Mouse (Mus musculus) subcutaneous adipose tissue, adult 2 months (tissue): Measurements from ENCODE around the gene Il15ra. TPM values are rescaled to one million over a fixed set of nuclear protein-coding genes. Genes with fewer than 3 reads are reported as not detected.

ENCODE experiments used
- polyA plus RNA-seq: library from polyadenylated mRNA; depleted of rRNA; stranded (reverse); fragments of >200 nt; gene quantifications from 2 replicates; pipeline ENCODE4 v1.2.3, GENCODE M21; 2012; ENCODE audit warnings: low replicate concordance; rRNA removed

The Il15ra gene
- 39.7 and 50.7 TPM in 2 replicates for polyA plus RNA-seq

DNA sequence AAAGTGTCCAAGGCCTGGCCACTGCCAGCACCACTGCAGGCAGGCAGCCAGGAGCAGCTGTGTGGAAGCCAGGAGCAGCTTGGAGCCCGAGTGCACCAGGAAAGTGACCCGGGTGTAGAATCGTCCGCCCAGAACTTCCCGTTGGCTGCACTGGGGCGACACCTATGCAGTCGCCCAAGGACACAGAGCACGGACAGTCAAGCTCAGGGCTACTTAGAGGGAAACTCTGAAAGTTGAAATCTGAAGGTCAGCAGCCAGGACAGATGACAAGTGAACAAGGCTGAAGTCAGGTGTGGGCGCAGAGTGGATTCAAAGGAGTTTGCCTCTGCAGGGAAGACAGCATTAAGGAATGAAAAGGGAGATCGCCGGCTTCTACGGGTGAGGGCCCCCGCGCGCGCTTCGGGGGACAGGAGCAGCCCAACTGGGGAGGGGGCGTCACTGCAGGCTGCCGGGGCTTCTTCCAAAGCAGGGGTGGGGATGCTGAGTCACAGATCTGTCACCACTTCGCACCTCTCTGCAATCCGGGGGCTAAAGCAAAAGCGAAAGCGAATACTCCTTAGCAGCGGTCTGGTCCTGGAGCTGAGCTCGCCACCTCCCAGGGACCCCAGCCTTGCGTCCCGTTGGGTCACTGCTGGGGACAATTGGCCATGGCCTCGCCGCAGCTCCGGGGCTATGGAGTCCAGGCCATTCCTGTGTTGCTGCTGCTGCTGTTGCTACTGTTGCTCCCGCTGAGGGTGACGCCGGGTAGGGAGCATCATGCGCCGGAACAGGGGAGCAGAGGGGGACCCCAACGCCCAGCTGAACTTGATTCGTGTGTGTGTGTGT lies at the start of gene Il15ra:
Gene Il15ra, plus strand, starts transcription at position 90 of the 825 bp plus-strand sequence.

DNA sequence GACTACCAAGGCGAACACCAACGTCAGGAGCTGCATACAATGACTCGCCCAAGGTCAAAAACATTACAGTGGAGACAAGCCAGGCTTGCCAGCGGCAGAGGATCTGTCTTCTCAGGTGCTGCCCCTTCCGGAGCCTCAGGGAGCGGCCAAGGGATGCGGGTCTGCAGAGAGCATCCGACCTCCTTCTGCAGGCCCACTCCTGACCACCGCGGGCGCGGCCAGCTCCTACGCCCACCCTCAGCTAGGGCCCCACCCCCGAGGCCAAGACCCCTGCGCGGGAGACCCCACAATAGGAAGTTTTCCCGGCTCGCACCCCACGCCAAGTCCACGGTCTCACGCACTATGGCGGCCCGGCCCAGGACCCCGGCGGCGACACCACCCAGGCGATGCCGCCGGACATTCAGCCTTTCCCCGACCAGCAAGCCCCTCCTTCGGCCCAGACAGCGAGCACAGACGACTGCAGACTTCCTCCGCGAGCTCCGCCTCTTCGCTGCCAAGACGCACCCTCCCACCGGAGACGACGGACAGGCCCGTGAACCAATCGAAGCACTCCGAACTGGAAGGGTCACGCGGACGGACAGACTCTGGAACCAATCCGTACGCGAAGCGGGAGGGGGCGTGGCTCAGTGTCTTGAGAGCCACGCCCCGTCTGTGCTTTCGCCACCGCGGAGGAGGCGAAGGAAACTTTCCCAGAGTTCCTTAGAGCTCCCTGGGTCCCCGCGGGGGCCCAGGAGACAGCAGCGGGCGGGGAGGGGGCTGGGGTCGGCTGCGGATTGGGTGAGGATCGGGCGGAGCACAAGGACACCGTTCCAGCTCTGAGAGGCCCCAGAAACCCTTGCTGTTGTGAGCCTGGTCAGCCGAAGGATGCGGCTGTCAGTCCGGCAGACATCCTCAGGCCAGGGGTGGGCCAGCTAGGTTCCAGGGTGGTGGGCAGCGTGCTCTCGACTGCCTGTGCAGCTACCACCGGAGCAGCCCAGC lies 72.3 kb downstream of the Il15ra start, which contains the start of the genes Fbh1 and Ankrd16:
Gene Fbh1, minus strand, starts transcription at position 492 of the 978 bp plus-strand sequence.
Gene Ankrd16, plus strand, starts transcription at position 786 of the 978 bp plus-strand sequence.

Other genes starting within 250 kb of the Il15ra start
- gene Pfkfb3, start 151.2 kb upstream of the Il15ra start, polyA plus RNA-seq, result 100 and 370 TPM in 2 replicates
- 50.5 and 57.8 TPM in 2 replicates for gene Rbm17, start 101.1 kb upstream of the Il15ra start, polyA plus RNA-seq
- not detected in 2 replicates for gene Gm17490, start 79.0 kb upstream of the Il15ra start, polyA plus RNA-seq
- gene Il2ra, start 62.5 kb upstream of the Il15ra start, polyA plus RNA-seq, result 0.55 and 1.7 TPM in 2 replicates
- gene Fbh1, start 72.3 kb downstream of the Il15ra start, polyA plus RNA-seq, result 63.2 and 76.8 TPM in 2 replicates
- 71.2 and 95.4 TPM in 2 replicates for gene Ankrd16, start 72.6 kb downstream of the Il15ra start, polyA plus RNA-seq